Mouse (Mus musculus): ENCODE data around the gene Dtx3l.
A peak's percentile ranks its signal among the peaks of the same experiment; 100 is the strongest.
"Not testable (repeated sequence)": the region's sequence is repeated elsewhere in the genome, so short reads cannot be mapped to it uniquely, and the experiment has no call there.

Gene Dtx3l

DNA sequence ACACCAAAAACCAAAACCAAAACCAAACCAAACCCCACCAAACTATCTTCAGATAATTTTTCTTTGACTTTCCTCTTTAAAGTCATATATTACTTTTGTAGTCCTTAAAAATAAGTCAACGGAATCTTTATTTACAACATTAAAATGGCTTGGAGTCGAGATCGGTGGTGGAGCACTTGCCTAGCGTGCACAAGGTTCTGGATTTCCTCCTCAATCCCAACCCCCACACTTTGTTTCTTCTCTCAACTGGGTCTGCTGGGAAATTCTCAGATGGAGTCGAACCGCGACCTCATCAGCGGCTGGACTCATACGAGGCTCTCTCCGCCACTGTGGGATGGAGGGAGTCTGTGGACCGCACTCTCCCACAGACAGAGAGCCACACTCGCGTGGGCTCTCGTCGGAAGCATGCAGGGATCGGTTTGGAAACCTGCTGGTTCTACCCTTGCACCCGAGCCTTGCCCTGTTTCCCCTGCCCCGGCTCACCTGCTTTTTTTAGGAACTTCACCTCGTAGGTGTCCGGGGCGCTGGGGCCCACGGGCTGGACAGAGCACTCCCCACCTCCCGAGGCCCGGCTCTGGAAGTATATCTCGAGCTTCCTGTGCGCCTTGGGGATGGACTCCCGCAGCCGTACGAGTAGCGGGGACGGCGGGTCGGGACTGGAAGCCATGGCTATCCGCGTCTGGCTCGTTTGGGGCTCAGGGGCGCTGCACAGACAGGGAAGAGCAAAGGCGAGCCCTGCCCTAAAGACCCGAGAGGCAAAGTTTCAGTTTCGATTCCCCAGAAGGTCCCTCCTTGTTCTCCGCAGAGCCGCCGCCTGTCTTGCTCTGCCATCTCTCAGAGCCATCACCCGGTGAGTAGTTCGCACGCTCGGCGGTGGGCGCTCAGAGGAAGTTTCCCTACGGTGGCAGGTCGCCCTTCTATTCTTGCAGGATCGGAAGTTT lies at the start of gene Dtx3l, which contains the start of gene Parp9:
Gene Dtx3l (minus strand): TSS at position 941 of the 941 bp plus-strand sequence.
Gene Parp9 (plus strand): TSS at position 260 of the 941 bp plus-strand sequence.
- DNase-seq (ENCODE audit: low read depth, low spot score) = peak; percentile 44

DNA sequence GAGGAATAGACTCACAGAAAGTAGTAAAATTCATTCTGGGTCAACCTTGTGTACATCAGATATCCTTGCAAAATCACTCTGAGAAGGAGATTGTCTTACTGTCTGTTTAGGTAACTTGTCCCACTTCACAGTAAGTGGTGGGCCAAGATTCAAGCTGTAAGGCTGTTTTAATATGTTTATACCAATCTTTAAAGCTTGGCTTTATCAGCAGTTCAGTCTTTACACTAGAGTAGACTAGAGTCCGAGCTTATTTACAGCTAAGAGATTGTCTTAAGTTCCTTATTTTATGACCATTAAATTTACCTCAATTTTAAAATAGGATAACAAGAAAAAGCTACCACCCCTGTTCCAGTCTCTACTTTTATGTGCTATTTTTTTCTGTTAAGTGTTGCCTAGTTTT lies 49.0 kb upstream of the Dtx3l start:
- no peak for DNase-seq (ENCODE audit: low read depth, low spot score)

DNA sequence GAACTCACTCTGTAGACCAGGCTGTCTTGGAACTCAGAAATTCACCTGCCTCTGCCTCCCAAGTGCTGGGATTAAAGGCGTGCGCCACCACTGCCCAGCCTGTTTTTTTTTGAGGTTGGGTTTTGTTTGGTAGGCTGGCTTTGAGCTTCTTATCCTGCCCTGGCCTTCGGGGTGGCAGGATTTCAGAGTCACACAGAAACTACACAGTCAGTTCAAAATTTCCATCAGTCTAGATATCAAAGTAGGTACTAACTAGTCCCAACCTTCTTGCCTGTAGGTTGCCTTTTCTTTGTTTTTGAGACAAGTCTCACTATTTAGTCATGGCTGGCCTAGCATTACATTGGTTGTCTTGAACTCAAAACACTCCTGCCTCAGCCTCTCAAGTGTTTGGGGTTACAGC lies 45.5 kb upstream of the Dtx3l start:
- no peak for DNase-seq (ENCODE audit: low read depth, low spot score)

DNA sequence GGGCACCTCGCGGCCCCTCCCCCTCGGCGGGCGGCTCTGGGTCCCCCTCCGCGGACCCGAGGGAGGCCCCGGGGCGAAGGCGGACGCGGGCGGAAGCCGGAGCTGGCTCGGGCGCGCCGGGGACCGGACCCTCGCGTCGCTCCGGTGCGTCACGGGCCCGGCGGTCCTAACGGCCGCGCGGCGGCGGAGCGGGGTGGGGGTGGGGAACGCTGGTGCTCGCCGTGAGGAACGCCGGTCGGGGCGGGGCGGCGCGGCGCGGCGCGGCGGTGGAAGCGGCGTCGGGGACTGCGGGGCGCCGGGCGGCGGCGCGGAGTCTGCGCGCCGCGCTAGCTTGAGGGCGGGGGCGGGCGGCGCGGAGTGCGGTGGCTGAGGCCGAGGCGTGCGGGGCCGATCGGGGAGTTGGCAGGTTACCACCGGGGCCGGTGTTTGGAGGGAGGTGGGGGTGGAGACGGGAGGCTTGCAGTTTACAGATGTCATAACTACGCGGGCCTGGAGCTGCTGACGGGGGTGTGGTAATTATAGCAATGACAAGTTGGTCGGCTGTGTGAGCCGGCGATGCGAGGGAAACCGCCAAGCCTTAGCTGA lies 44.7 kb upstream of the Dtx3l start:
- DNase-seq (ENCODE audit: low read depth, low spot score) = peak; percentile 83

GRCm38 (mm10) chr16:35982902-35983516 lies 44.1 kb upstream of the Dtx3l start:
- DNase-seq (ENCODE audit: low read depth, low spot score) = peak; percentile 94

GRCm38 (mm10) chr16:35982506-35982901 lies 43.6 kb upstream of the Dtx3l start:
- DNase-seq (ENCODE audit: low read depth, low spot score) = no peak

GRCm38 (mm10) chr16:35981363-35981821 lies 42.4 kb upstream of the Dtx3l start:
- peak; percentile 100 for DNase-seq (ENCODE audit: low read depth, low spot score)

- not testable (repeated sequence) for DNase-seq (ENCODE audit: low read depth, low spot score)
Measured at GRCm38 (mm10) chr16:35978450-35978849, 39.5 kb upstream of the Dtx3l start, which contains the start of gene Kpna1. Gene Kpna1, plus strand, starts transcription at chr16:35978750.

DNA sequence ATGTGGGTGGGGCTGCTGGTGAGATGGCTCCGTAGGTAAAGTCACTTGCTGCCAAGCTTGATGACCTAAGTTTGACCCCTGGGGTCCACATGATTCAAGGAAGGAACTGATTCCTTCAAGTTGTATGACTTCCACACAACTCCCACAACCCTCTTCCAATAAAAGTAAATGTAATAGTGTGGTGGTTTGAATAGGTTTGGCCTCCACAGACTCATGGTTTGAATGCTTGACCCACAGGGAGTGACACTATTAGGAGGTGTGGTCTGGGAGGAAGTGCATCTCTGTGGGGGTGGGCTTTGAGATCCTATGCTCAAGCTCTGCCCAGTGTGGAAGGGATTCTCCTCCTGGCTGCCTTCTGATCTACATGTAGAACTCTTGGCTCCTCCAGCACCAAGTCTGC lies 35.1 kb upstream of the Dtx3l start:
- no peak for DNase-seq (ENCODE audit: low read depth, low spot score)

DNA sequence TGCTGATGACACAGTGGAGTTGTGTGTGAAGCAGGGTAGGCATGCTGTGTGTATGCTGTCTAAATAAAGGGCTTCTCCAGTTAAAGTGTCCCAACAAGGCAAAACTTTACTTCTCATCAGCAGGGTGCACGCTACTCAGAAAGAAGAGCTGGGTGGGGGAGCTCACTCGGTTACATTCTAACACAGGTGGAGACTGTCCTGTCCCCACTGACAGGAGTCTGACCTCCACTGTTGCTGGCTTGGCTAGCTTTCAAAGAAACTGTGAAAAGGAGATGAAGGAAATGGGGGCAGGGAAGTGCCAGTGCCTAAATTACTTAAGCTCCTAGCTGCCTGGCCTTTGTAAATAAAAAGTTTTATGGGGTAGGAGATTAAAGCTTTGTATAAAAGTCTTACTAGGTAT lies 29.2 kb upstream of the Dtx3l start:
- no peak for DNase-seq (ENCODE audit: low read depth, low spot score)

- no peak for DNase-seq (ENCODE audit: low read depth, low spot score)
Measured at GRCm38 (mm10) chr16:35967319-35967718, 28.4 kb upstream of the Dtx3l start.

- no peak for DNase-seq (ENCODE audit: low read depth, low spot score)
Measured at GRCm38 (mm10) chr16:35966411-35967115, 27.6 kb upstream of the Dtx3l start.

DNA sequence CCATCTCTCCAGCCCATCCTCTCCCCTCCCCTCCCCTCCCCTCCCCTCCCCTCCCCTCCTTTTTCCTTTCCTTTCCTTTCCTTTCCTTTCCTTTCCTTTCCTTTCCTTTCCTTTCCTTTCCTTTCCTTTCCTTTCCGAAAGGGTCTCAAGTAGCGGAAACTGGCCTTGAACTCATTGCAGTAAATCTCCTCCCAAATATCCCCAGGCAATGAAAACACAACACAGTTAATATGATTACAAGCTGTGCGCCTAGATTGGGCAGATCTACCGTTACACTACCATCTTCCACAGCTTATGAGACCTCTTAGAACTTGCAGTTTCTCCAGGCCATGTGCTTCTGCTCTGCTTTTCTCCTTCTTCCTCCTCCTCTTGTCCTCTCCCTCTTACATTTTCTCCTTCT lies 27.0 kb upstream of the Dtx3l start:
- DNase-seq (ENCODE audit: low read depth, low spot score) = not testable (repeated sequence)

DNA sequence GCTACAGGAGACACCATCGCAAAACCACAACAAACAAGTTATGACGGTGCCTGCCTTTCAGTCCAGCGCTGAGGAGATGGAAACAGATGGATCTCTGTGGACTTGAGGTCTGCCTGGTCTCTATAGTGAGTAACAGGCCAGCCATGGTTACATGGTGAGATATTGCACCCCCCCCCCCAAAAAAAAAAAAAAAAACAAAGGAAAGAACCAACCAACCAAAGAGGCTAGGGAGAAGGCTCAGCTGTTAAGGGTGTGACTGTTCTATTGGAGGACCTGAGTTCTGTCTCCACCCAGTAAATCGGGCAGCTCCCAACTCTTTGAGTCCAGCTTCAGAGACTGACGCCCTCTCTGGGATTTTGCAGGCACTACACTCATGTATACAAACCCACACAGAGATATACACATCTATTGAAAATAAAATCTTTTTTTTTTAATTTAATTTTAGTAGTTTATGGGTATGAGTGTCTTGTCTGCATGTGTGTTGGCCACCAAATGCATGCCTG lies 13.7 kb upstream of the Dtx3l start:
- DNase-seq (ENCODE audit: low read depth, low spot score) = no peak

DNA sequence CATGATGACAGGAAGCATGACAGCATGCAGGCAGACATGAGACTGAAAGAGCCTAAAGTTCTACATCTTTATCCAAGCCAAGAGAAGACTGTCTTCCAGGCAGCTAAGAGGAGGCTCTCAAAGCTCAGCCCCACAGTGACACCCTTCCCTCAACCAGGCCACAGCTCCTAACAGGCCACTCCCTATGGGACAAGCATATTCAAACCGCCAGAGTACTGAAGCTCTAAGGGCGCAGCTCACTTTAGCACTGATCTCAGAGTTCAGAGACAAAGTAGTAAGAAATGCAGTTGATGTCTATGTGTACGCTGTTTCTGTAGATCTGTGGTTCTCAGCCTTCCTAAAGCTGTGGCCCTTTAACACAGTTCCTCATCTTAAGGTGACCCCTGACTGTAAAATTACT lies 12.3 kb upstream of the Dtx3l start:
- no peak for DNase-seq (ENCODE audit: low read depth, low spot score)

DNA sequence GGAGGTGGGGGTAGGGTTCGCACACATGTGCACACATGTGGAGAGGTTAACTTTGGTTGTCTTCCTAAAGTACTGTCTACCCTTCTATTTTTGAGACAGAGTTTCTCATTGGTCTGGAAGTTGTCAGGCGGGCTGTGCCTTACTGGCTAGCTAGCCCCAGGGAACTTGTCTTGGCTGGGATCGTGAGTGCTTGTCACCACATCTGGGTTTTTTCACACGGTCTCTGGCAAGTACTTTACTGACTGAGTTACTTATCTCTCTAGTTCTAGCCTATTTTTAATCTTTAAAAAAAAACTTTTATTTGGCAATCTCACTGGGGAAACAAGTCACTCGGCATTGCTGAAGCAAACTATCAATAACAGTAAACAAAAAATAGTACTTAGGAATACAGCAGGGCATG lies 10.3 kb upstream of the Dtx3l start:
- no peak for DNase-seq (ENCODE audit: low read depth, low spot score)

- DNase-seq (ENCODE audit: low read depth, low spot score) = no peak
Measured at GRCm38 (mm10) chr16:35941382-35941781, 2.4 kb upstream of the Dtx3l start.

DNA sequence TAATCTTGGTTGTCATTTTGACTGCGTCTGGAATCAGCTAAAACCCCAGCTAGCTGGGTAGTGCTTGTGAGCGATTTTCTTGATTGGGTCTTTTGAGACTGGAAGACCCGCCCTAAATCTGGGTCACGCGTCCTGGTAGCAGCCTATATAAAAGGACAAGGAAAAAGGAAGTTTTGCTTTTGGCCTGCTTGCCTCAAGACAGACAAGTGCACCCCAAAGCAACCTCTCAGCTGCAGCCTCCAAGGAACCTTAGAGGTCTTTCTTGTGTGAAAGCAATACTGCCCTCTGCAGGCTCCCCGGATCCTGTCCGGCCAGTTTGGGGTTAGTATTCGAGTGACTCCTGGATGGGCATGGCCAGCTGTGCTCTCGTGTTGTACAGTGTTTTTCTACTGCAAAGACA lies 739 bp upstream of the Dtx3l start:
- DNase-seq (ENCODE audit: low read depth, low spot score) = peak; percentile 85

DNA sequence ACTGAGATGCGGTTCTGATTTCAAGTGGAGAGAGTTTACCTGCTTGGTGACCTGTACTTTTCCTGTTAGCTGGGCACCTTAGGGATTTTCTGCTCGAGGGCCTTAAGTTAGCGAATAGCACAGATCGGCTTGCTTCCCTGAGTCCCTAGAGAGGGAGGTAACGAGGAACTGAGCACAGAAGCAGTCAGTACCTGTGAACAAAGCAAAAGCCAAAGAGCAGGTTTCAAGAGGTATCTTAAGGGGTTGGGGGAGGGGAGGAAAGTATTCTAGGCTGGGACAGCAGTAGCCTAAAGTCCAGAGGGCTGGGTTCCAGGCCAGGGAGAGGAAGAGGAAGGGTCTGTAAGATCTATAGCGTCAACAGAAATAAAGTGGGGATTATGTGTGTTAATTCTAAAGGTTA lies 310 bp upstream of the Dtx3l start:
- DNase-seq (ENCODE audit: low read depth, low spot score) = no peak

DNA sequence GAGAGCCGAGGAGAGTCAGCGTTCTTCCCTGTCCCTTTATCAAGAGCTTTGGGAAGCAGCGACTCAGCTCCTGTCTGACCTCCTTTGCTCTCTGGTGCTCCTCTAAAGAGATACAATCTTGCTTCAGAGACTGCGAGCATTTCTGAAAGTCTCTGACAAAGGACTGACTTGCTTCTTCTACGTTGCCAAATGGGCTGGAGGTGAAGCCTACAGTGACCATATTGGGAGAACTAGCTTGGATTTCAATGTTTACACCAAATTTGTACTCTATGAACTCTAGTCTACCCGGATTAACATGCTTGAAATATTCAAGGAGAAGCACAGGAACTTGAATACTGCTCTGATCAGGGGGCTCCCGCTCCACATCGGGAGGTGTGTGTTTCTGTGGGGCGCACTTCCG lies 5.8 kb downstream of the Dtx3l start:
- no peak for DNase-seq (ENCODE audit: low read depth, low spot score)

Data from brain, adult 2 months (tissue).